Mouse (Mus musculus): ENCODE measurements around the gene Ankrd65.

DNA sequence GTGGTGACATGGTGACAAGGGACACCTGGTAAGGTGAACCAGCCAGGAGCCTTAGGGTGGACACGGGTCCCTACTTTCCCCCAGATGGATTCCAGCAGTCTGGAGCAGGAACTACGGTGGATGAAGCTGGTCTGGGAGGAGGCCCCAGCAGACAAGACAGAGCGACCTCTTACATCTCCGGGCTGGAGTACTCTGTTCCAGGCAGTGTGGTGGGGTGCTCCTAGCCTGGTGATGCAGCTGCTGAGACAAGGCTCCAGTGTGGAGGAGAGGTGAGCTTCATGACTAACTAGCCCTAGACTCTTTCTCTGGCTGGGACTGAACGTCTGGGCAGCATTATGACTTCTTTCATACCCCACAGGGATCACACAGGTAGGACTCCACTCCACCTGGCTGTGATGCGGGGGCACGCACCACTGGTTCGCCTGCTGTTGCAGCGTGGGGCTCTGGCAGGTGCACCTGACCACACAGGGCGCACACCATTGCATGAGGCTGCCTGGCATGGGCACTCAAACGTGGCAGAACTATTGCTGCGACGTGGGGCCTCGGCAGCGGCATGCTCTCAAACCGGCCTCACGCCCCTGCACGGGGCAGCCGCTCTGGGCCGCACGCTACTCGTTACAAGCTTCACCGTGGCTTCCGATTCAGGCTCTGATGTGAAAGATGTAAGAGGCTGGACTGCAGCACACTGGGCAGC is 1.1 kb downstream of the Ankrd65 start:
- TF ChIP-seq CTCF (IDR thresholded peaks at IDR 0.05; ENCODE audit: control insufficient read depth, insufficient read depth, low read length) (no peak), POLR2A (IDR thresholded peaks at IDR 0.05; ENCODE audit: borderline replicate concordance, control insufficient read depth, low read depth, low read length) (no peak)

Data from bone marrow, adult 2 months (tissue).